Mouse (Mus musculus) ES-CJ7 (cell line): ENCODE data around the gene Pim3.

Experiments used
- DNase-seq: peaks from one replicate; pipeline ENCODE4 v3.0.0; 2011; ENCODE audit warnings: low read depth, low spot score

Pim3 gene

GRCm38 (mm10) chr15:88837199-88837932 is 24.6 kb upstream of the Pim3 start:
- DNase-seq: peak; percentile 96

GRCm38 (mm10) chr15:88837977-88838376 is 24.0 kb upstream of the Pim3 start:
- peak; percentile 90 for DNase-seq

- DNase-seq: peak; percentile 45
Measured at GRCm38 (mm10) chr15:88839271-88839670, 22.7 kb upstream of the Pim3 start.

GRCm38 (mm10) chr15:88840126-88840525 is 21.9 kb upstream of the Pim3 start:
- no peak for DNase-seq

- DNase-seq: no peak
Measured at GRCm38 (mm10) chr15:88841160-88841559, 20.8 kb upstream of the Pim3 start.

- no peak for DNase-seq
Measured at GRCm38 (mm10) chr15:88841580-88842299, 20.2 kb upstream of the Pim3 start.

- no peak for DNase-seq
Measured at GRCm38 (mm10) chr15:88842300-88842673, 19.7 kb upstream of the Pim3 start.

GRCm38 (mm10) chr15:88843486-88844097 is 18.4 kb upstream of the Pim3 start:
- no peak for DNase-seq

GRCm38 (mm10) chr15:88844966-88845365 is 17.0 kb upstream of the Pim3 start:
- DNase-seq: no peak

- no peak for DNase-seq
Measured at GRCm38 (mm10) chr15:88848661-88849060, 13.3 kb upstream of the Pim3 start.

- no peak for DNase-seq
Measured at GRCm38 (mm10) chr15:88849621-88850020, 12.4 kb upstream of the Pim3 start.

GRCm38 (mm10) chr15:88850146-88850826 is 11.7 kb upstream of the Pim3 start:
- DNase-seq: no peak

- DNase-seq: no peak
Measured at GRCm38 (mm10) chr15:88851076-88851475, 10.9 kb upstream of the Pim3 start.

- DNase-seq: no peak
Measured at GRCm38 (mm10) chr15:88851507-88852149, 10.4 kb upstream of the Pim3 start.

GRCm38 (mm10) chr15:88853106-88853505 is 8.9 kb upstream of the Pim3 start:
- DNase-seq: no peak

- peak; percentile 62 for DNase-seq
Measured at GRCm38 (mm10) chr15:88854119-88854968, 7.6 kb upstream of the Pim3 start.

- peak; percentile 47 for DNase-seq
Measured at GRCm38 (mm10) chr15:88854969-88855830, 6.8 kb upstream of the Pim3 start.

GRCm38 (mm10) chr15:88855896-88856417 is 6.0 kb upstream of the Pim3 start:
- no peak for DNase-seq

GRCm38 (mm10) chr15:88856613-88857012 is 5.4 kb upstream of the Pim3 start:
- no peak for DNase-seq
